Mouse (Mus musculus) heart, embryonic 14.5 days (tissue): ENCODE data around the gene Pakap. TPM values are rescaled to one million over a fixed set of nuclear protein-coding genes. Genes with fewer than 3 reads are reported as not detected.

Experiments used
- ATAC-seq: fragments of 200-750 bp; cut with Nextera tagmentation; 2 replicates; pipeline ENCODE4 v1.8.0; 2017; ENCODE audit warnings: low read depth, moderate TSS enrichment; ENCODE audit not compliant: insufficient number of reproducible peaks, insufficient read depth, low FRiP score
- H3K27ac ChIP-seq, 2 experiments: fragments of 200-500 bp in 1 of 2; fragments of 300-500 bp in 1 of 2; sonication (generic) in 1 of 2; replicated peaks in 1 of 2; 2 replicates each; pipeline ENCODE4 v1.5.1; 2012 to 2014; ENCODE audit warnings: low read depth in 2 of 2, low read length in 2 of 2, control low read depth in 1 of 2, mild to moderate bottlenecking in 1 of 2, mixed read lengths in 1 of 2; ENCODE audit not compliant: control insufficient read depth in 1 of 2, insufficient read depth in 1 of 2
- H3K27me3 ChIP-seq: fragments of 300-500 bp; sonication (generic); 2 replicates; pipeline ENCODE4 v1.6.1; 2014; ENCODE audit warnings: mild to moderate bottlenecking, low read length, control low read depth; ENCODE audit not compliant: control insufficient read depth, insufficient read depth
- H3K36me3 ChIP-seq: fragments of 300-500 bp; sonication (generic); 2 replicates; pipeline ENCODE4 v1.6.1; 2014; ENCODE audit warnings: mild to moderate bottlenecking, control low read depth, low read length, mixed read lengths; ENCODE audit not compliant: control insufficient read depth, insufficient read depth
- H3K4me1 ChIP-seq, 2 experiments: fragments of 200-500 bp in 1 of 2; fragments of 300-500 bp in 1 of 2; sonication (generic) in 1 of 2; 2 replicates each; pipeline ENCODE4 v1.6.1; 2012 to 2014; ENCODE audit warnings: low read length in 2 of 2, control low read depth in 1 of 2, mixed read lengths in 1 of 2; ENCODE audit not compliant: control insufficient read depth in 2 of 2, insufficient read depth in 2 of 2
- H3K4me2 ChIP-seq: fragments of 300-500 bp; sonication (generic); 2 replicates; pipeline ENCODE4 v1.6.1; 2014; ENCODE audit warnings: mild to moderate bottlenecking, low read length
- H3K4me3 ChIP-seq, 2 experiments: fragments of 200-500 bp in 1 of 2; fragments of 300-500 bp in 1 of 2; sonication (generic) in 1 of 2; 2 replicates each; pipeline ENCODE4 v1.5.1; 2012 to 2014; ENCODE audit warnings: low read length in 2 of 2, mild to moderate bottlenecking in 2 of 2, control low read depth in 1 of 2, low read depth in 1 of 2, moderate library complexity in 1 of 2; ENCODE audit not compliant: control insufficient read depth in 1 of 2, insufficient read depth in 1 of 2
- H3K9ac ChIP-seq: fragments of 300-500 bp; sonication (generic); 2 replicates; pipeline ENCODE4 v1.6.1; 2014; ENCODE audit warnings: mild to moderate bottlenecking, low read length
- H3K9me3 ChIP-seq: fragments of 300-500 bp; sonication (generic); 2 replicates; pipeline ENCODE4 v1.6.1; 2016; ENCODE audit warnings: low read length, control low read depth; ENCODE audit not compliant: control insufficient read depth
- WGBS: fragments of 180-500 bp; shearing (Covaris S2); extraction: QIAGEN DNeasy Blood & Tissue Kit; methylation state at CpG from one replicate; pipeline ENCODE4 v1.1.7; 2014; 5-methylcytosine and 5-hydroxymethylcytosine counted together
- polyA plus RNA-seq: library from polyadenylated mRNA; unstranded; fragments of >200 nt; fragmentation: Nextera tagmentation; extraction: Ambion mirVana; gene quantifications from 2 replicates; pipeline ENCODE4 v1.2.1, GENCODE M21; 2014

The Pakap gene
- polyA plus RNA-seq, 1 experiment from 2014 or later, result 59.6 TPM

DNA sequence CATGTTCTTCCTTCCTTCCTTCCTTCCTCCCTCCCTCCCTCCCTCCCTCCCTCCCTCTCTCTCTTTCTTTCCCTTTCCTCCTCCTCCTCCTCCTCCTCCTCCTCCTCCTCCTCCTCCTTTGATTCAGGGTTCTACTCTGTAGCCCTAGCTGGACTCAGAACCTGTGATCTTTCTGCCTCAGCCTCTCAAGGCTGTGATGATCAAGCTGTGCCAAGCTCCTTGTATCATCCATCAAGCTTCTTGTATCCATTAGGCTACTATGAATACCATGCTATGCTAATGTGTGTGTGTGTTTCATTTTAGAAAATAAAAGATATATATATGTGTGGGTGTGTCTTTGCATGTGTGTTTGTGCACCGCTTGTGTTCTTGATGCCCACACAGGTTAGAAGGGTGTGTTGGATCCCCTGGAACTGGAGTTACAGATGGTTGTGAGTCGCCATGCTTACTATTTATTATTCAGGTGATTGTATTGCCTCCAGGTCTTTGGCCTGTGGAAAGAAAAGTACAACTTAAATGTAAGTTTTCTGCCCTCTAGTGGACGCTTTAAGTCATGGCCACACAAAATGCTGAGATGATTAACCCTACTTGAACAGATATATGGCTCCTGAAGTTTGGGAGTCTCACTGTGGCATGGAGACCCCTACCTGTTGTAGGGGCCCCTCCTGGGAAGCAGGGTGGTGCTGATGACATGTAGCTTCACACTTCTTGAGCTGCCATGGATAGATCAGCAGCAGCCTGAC, 359.7 kb downstream of the Pakap start:
- no peaks in the 10 kb centered on the region for H3K4me1 ChIP-seq
- no peak overlapping the region for H3K4me2 ChIP-seq
- WGBS, result 17% methylated on average over 3 of the region's 3 CpGs
- no peak overlapping the region for H3K4me3 ChIP-seq
- no peaks in the 10 kb centered on the region for H3K9me3 ChIP-seq
- H3K27me3 ChIP-seq, result no peaks in the 10 kb centered on the region
- H3K36me3 ChIP-seq, result no peaks in the 10 kb centered on the region
- H3K27ac ChIP-seq, result no peak overlapping the region
- H3K9ac ChIP-seq, result no peak overlapping the region
- 0 out of 2 replicates have a peak, but pooled peaks have one; percentile 54 for ATAC-seq

DNA sequence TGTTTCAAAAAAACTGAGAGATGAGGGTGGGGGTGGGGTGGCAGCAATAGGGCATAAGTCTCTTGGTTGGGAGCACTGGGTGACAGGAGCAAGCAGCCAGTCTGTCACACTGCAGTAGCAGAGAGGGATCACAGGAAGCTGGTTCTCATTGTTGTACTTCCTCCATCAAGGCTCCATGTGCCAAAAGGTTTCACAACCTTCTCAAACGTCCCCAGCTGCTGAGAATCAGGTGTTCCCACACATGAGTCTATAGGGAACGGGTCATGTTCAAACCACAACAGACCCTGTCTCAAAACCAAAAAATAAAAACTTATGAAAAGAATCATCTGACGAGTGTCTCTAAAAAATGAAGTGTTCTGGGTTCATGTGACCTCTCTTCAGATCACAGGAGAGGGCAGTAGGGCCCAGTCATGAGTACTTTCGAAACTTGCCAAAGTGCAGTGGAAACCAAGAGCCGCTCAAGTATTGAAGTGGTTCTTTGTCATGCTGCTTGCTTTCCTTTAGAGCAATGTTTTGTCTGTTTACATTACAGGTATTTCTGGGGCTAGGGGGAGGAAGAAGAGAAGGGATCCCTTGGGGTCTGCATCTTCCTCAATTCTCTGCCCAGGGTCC, 362.7 kb downstream of the Pakap start:
- Histone ChIP-seq H3K27me3 (no peaks in the 10 kb centered on the region), H3K27ac (no peak overlapping the region), H3K4me2 (no peak overlapping the region), H3K36me3 (no peaks in the 10 kb centered on the region), H3K9ac (no peak overlapping the region), H3K4me1 (no peaks in the 10 kb centered on the region), H3K9me3 (no peaks in the 10 kb centered on the region), H3K4me3 (no peak overlapping the region)
- ATAC-seq, result no peak
- 67% methylated on average over 5 of the region's 5 CpGs for WGBS

DNA sequence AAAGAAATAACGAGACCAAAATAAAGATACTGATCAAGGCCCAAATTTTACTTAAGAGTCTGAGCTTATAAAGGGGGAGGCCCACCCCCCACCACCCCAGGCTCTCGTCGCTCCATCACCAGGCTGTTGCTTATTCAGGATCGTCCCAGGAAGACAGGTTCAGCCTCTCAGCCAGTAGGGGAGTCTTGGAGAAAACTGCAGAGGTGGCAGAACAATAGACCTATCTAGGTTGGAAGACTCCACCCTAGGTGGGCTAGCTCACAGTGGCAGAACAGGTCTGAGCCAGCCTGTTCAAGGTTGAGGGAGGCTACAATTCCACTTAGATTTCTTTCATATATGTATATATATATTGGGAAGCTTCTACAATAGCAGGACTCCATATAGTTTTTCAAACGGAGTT, 366.2 kb downstream of the Pakap start:
- Histone ChIP-seq H3K4me3 (no peak overlapping the region), H3K36me3 (no peaks in the 10 kb centered on the region), H3K4me2 (no peak overlapping the region), H3K4me1 (no peaks in the 10 kb centered on the region), H3K9ac (no peak overlapping the region), H3K27me3 (no peaks in the 10 kb centered on the region), H3K27ac (no peak overlapping the region), H3K9me3 (no peaks in the 10 kb centered on the region)
- ATAC-seq, result no peak
- WGBS, result 65% methylated on average over 5 of the region's 5 CpGs

DNA sequence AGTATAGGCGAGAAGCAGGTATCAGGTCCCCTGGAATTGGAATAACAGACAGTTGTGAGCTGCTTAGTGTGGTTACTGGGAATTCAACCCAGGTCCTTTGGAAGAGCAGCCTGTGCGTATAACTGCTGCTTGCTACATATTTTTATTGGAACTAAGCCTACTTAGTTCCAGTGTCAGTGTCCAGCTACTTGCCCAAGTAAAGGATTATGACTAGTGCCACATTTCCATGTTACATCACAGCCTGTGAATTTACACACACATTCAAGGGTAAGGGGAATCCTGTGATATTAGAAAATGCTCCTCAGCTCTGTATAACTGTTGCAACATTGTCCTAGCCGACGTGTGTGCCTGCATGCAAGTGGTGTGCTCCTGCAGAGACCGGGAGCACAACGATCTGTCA, 369.3 kb downstream of the Pakap start:
- no peak overlapping the region for H3K4me2 ChIP-seq
- H3K27me3 ChIP-seq, result no peaks in the 10 kb centered on the region
- no peak overlapping the region for H3K27ac ChIP-seq
- WGBS, result 82% methylated on average over 6 of the region's 6 CpGs
- no peak overlapping the region for H3K9ac ChIP-seq
- H3K9me3 ChIP-seq, result no peaks in the 10 kb centered on the region
- no peak for ATAC-seq
- H3K36me3 ChIP-seq, result peaks cover under 1% of the 10 kb centered on the region; the same call in 1 of the 2 replicates
- H3K4me3 ChIP-seq, result no peak overlapping the region
- no peaks in the 10 kb centered on the region for H3K4me1 ChIP-seq

DNA sequence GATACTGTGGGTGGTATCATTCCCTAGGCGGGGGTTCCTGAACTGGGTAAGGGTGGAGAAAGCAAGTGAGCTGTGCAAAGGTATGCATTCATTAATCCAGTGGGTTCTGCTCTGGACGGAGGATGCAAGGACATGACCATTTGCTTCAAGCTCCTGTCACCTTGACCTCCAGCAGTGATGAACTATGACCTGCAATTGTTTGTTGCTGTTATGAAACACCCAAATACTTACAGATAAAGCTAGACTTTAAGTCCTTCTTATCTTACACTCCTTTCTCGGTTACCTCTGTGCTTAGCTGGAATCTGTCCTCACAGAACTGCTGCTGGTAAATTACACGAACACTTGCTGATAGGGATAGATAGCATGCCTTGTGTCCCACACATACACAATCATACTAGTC, 372.7 kb downstream of the Pakap start:
- Histone ChIP-seq H3K27me3 (no peaks in the 10 kb centered on the region), H3K4me1 (no peaks in the 10 kb centered on the region), H3K9ac (no peak overlapping the region), H3K9me3 (no peaks in the 10 kb centered on the region), H3K4me2 (no peak overlapping the region), H3K27ac (no peak overlapping the region), H3K4me3 (no peak overlapping the region), H3K36me3 (peaks cover 34% of the 10 kb centered on the region)
- 55% methylated on average over 4 of the region's 4 CpGs for WGBS
- ATAC-seq, result no peak

DNA sequence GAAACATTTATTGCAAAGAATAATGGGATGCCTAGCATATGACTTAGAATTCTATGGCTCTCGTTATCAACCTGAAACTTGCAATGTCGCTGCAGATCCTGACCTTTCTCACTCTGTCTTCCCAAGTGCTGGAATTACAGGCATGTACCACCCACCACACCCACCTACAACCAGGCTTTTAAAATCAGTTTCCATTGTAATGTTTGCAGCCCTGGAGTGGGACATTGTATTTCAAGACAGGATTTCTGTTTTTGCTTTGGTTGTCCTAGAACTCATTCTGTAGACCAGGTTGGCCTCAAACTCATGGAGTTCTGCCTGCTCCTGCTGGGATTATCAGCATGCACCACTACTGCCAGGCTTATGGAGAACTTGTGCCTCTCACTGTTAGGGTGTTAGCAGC, 374.9 kb downstream of the Pakap start:
- H3K36me3 ChIP-seq, result peaks cover 55% of the 10 kb centered on the region
- H3K27ac ChIP-seq, result no peak overlapping the region
- 82% methylated on average over 2 of the region's 2 CpGs for WGBS
- no peak overlapping the region for H3K4me3 ChIP-seq
- no peaks in the 10 kb centered on the region for H3K9me3 ChIP-seq
- no peak for ATAC-seq
- H3K4me1 ChIP-seq, result no peaks in the 10 kb centered on the region
- H3K27me3 ChIP-seq, result no peaks in the 10 kb centered on the region
- no peak overlapping the region for H3K9ac ChIP-seq
- no peak overlapping the region for H3K4me2 ChIP-seq
